Mouse (Mus musculus): ENCODE results near the gene Afmid. TPM values are rescaled to one million over a fixed set of nuclear protein-coding genes. Genes with fewer than 3 reads are reported as not detected.

Gene Afmid
- polyA plus RNA-seq, 1 experiment = 11.1 TPM

DNA sequence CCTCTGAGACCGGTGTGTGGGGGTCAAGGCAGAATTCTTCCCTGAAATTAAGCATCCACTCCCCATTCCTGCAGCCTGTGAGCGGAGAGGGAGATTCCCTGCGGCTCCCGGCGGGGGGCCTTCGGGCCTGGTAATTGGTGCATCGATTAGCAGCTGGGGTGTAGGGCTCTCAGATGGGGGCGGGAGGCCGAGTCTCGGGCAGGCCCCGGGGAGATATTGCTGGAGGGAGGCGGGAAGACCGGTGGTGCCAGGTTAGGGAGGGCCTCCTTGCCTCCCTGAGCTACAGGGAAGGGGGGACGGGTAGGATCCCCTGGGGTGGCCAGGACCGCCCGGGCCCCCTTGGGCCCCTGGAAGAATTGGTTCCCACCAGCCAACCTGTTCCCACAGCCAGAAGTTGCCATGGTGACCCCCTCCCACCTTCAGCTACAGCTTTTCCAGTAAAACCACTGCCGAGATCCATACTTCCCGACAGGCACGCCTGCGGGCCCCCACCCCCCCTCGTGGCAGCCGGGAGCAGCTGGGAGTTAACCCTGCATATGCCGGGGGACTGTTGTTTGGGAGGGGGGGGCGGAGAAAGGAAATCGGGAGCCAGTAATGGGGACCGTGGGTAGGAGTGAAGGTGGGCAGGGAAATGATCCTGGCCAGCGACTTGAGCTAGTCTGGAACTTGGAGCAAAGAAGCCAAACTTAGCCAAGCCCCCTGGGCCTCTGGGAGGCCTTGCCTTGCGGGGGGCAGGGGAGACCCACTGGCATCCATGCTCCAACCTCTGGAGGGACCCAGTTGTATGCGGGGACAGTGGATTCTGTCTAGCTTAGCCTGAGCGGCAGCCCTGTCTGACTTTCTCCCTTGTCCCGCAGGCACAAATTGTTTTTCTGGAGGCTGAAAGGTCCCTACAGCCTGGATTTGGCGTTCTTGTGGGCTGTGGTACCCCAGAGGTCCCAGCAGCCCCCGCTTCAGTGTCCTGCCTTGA, 63.4 kb downstream of the Afmid start:
- H3K27ac ChIP-seq (ENCODE audit: insufficient read depth, low read depth, low read length) = no peak overlapping the region
- TF ChIP-seq CTCF (IDR thresholded peaks at IDR 0.05; ENCODE audit: extremely low read depth, insufficient read length, insufficient replicate concordance, low read depth, low read length) (no peak), POLR2A (IDR thresholded peaks at IDR 0.05; ENCODE audit: low read depth, low read length) (no peak)
- peaks cover 3% of the 10 kb centered on the region; the same call in 1 of the 2 replicates for H3K27me3 ChIP-seq (ENCODE audit: control insufficient read depth, insufficient read depth, low read length)
- peaks cover 23% of the 10 kb centered on the region for H3K4me1 ChIP-seq (ENCODE audit: control insufficient read depth, insufficient read depth, insufficient read length, low read length)
- H3K36me3 ChIP-seq (ENCODE audit: control insufficient read depth, insufficient read depth, low read length) = no peaks in the 10 kb centered on the region
- WGBS = 28% methylated on average over 32 of the region's 33 CpGs
- peak overlapping the region; percentile 18; the same call in 1 of the 2 replicates for H3K4me3 ChIP-seq (ENCODE audit: low read depth, low read length)

Other genes starting within 250 kb of the Afmid start
- 5.9 and 14.6 TPM in 2 replicates for gene Tnrc6c, start 171.6 kb upstream of the Afmid start, polyA plus RNA-seq (2012; rRNA removed)
- gene Tmc8, start 43.8 kb upstream of the Afmid start, polyA plus RNA-seq (2012; rRNA removed) = 34.3 and 59.6 TPM in 2 replicates
- 53.5 and 84.7 TPM in 2 replicates for gene Tmc6, start 43.7 kb upstream of the Afmid start, polyA plus RNA-seq (2012; rRNA removed)
- gene 6030468B19Rik, start 28.3 kb upstream of the Afmid start, polyA plus RNA-seq (2012; rRNA removed) = 0.09 and 0.47 TPM in 2 replicates
- gene Gm20708, start 16.3 kb upstream of the Afmid start, polyA plus RNA-seq (2012; rRNA removed) = 0.06 TPM in 1 of 2 replicates, not detected in the other
- gene Syngr2, start 16.3 kb upstream of the Afmid start, polyA plus RNA-seq (2012; rRNA removed) = 183 and 229 TPM in 2 replicates
- gene Tk1, start 168 bp downstream of the Afmid start, polyA plus RNA-seq (2012; rRNA removed) = 22.8 and 52.2 TPM in 2 replicates
- 4.3 and 9.5 TPM in 2 replicates for gene Birc5, start 23.3 kb downstream of the Afmid start, polyA plus RNA-seq (2012; rRNA removed)
- gene Tmem235, start 34.8 kb downstream of the Afmid start, polyA plus RNA-seq (2012; rRNA removed) = 0.11 TPM in 1 of 2 replicates, not detected in the other
- gene Tha1, start 47.6 kb downstream of the Afmid start, polyA plus RNA-seq (2012; rRNA removed) = 25.8 and 27.7 TPM in 2 replicates
- gene Socs3, start 144.1 kb downstream of the Afmid start, polyA plus RNA-seq (2012; rRNA removed) = 27.2 and 47.2 TPM in 2 replicates
- 19.8 and 35.0 TPM in 2 replicates for gene Pgs1, start 160.4 kb downstream of the Afmid start, polyA plus RNA-seq (2012; rRNA removed)